Mouse (Mus musculus) T-helper 1 cell (primary cell): ENCODE measurements around the gene Paqr4.

ENCODE experiments used
- in situ Hi-C: fragments of 300-600 bp; cut with MboI, MseI; formaldehyde crosslinking; loops from one replicate; pipeline ENCODE4 v1.15.1; 2025; ENCODE audit warnings: high pct_unique_total_duplicates

Paqr4 gene

GRCm38 (mm10) chr17:23726758-23727142, 13.9 kb downstream of the Paqr4 start:
- in situ Hi-C loops: no loop called here

GRCm38 (mm10) chr17:23725999-23726757, 14.5 kb downstream of the Paqr4 start, which contains the start of gene Pkmyt1:
Gene Pkmyt1, plus strand, starts transcription at chr17:23726336.
- in situ Hi-C loops: no loop called here

DNA sequence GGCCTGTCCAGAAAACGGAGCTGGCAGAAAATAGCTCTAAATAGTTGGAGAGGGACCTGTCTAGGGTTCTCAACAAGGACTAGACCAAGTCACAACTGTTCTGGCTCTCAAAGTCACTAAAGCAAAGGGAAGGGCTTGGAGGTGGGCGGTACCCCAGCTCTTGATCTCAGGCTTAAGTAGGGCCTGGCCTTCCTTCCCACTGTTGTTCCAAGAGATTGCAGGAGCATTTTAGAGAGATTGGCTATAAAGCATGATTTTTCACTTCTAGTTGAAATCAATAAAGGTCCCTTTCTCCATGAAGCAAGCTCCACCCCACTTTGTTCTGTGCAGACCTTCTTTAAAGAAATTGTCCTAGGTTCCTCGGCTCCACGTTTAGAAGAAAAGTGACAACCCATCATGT, 15.2 kb downstream of the Paqr4 start:
- in situ Hi-C loops: no loop called here

DNA sequence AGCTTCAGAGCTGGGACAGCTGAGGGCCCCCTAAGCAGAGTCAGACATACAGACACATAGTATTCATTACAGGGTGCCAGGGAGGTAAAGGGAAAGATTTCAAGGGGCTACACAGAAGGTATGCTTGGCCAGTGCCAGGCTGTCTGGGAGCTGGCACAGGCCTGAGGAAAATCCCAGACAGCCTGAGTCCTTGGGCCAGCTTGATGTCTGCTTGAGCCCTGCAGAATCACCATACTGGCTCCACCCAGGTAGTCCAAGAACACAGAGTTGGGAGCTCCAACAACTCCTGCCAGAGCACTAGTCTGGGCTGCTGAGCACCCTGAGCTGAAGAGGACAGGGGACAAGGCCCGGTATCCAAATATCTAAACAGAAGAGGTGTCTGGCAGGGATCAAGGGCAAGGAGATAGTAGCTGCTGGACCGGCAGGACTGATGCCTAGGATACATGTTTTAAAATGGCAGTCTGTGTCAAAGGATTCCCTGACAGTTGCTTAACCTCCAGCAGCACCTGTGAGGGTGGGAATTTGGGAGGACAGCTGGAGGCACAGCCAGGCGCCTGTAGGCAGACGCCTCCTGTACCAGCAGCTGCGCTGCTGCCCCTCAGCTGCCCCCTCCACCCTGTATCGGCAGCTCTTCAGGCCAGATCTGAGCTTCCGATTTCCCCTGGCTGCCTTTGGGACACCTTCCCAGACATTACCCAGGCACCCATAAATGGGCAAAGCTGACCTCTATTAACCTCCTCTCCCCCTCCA, 18.1 kb downstream of the Paqr4 start, which contains the start of gene 1520401A03Rik:
TSS of gene 1520401A03Rik (minus strand) at position 408 of the 750 bp plus-strand sequence.
- in situ Hi-C loops: no loop called here

DNA sequence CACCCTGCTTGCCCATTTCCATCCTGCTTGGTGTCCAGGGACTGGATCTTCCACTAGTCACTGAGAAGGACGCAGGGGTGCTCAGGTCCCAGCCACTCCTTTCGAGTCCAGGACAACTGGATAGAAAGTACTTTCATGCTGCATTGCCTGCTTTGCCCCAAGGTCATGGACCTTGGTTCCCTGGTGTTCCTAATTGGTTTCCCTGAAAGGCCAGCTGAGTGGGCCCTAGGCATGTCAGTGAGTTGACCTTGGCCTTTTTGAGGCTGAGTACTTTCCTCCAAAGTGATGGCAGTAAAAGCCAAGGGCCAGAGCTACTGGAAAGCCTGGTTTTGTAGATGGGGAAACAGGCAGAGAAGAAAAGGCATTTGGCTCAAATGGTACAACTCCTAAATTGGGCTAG, 18.8 kb downstream of the Paqr4 start:
- in situ Hi-C loops: no loop called here

DNA sequence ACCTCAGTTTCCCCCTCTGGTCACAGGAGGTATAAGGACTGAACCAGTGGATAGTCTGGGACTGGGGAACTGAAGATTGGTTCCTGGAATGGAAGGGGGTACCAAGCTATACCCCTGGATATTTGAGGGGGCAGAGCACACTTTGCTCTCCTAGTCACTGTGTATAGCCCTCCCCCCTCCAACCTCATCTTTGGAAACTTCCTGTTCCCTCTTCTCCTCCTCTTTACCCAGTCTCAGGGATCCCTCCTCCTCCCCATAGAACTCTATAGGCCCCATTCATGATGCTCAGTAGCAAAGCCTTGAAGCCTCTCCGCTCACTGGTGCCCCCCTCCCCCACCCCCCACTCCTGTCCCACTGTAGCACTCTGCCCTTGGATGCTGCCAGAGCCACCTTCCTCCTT, 21.2 kb downstream of the Paqr4 start:
- in situ Hi-C loops: no loop called here

GRCm38 (mm10) chr17:23717003-23717402, 23.7 kb downstream of the Paqr4 start:
- in situ Hi-C loops: no loop called here

GRCm38 (mm10) chr17:23706212-23706611, 34.5 kb downstream of the Paqr4 start:
- in situ Hi-C loops: loop anchor here (5.0 to 10.0 kb wide), 2 partner anchors 34 to 1281 kb away; partner anchors contain the start of genes Hcfc1r1, Thoc6 and Zfp946

DNA sequence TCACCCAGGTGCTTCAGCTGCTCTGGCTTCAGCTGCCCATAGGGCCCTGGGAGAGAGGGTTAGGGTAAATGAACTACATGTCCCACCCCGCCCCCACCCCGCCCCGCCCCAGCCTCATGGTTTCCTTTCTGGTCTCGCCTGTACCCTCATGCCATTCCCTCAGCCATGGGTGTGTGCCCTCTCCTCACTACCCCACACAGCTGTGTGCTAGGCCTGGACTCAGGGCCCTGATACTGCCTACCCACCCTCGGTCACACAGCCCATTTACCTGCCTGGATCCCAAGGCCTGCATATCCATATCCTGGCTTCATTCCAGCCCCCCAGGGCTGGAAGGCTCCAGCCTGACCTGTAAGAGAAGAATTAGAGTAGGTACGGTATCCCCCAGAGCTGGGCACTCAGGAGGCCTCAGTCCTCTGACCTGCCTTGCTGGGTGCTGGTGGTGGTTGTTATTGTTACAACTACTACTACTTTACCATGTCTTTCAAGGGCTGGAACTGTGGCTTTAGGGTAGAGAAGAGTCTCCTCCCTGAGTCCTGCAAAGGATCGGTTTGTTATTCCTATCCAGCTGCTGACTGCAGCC, 35.1 kb downstream of the Paqr4 start:
- in situ Hi-C loops: loop anchor here (5.0 to 10.0 kb wide), 2 partner anchors 33 to 1281 kb away; partner anchors contain the start of genes Hcfc1r1, Thoc6 and Zfp946

GRCm38 (mm10) chr17:23704741-23705140, 35.9 kb downstream of the Paqr4 start:
- in situ Hi-C loops: loop anchor here (5.0 to 10.0 kb wide), 2 partner anchors 32 to 1280 kb away; partner anchors contain the start of genes Hcfc1r1, Thoc6 and Zfp946

DNA sequence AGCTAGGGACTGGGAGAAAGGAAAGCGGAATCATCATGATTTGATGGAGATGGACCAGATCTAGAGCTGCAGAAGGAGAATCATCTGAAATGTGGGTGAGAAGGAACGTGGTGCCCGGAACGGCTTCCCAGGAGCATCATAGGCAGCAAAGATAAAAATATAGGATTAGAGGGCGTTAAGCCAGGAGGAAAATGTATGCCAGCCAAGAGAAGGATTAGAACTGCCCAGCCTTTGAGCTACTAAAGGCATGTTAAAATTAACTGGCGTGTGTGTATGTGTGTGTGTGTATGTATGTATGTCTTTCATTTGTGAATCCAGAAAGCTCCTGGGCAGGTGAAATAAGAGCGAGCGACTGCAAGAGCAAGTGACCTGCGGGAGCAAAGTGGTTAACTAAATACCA, 37.4 kb downstream of the Paqr4 start:
- in situ Hi-C loops: loop anchor here (10.0 kb wide), 1 partner anchor 1278 kb away; the partner anchor contains the start of gene Zfp946

DNA sequence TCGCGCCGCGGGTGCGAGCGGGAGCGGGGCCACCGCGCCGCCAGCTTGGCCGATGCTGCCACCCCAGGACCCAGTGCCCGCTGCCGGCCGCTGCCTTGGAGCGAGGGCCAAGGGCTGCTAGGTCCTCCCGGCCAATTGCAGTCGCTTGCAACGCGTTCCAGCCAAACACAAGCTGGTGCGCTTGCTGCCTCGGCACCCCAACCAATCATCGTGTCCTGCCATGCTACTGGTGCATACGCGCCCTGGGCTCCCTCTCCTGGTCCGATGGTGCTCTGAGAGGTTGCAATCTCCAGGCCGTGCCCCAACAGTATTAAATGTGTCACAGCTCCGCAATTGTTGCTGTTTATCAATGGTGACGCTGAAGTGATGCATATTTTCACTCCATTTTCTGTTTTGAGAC, 40.6 kb downstream of the Paqr4 start:
- in situ Hi-C loops: loop anchor here (10.0 kb wide), 1 partner anchor 1275 kb away; the partner anchor contains the start of gene Zfp946

GRCm38 (mm10) chr17:23699131-23700077, 41.3 kb downstream of the Paqr4 start:
- in situ Hi-C loops: loop anchor here (10.0 kb wide), 1 partner anchor 1275 kb away; the partner anchor contains the start of gene Zfp946

DNA sequence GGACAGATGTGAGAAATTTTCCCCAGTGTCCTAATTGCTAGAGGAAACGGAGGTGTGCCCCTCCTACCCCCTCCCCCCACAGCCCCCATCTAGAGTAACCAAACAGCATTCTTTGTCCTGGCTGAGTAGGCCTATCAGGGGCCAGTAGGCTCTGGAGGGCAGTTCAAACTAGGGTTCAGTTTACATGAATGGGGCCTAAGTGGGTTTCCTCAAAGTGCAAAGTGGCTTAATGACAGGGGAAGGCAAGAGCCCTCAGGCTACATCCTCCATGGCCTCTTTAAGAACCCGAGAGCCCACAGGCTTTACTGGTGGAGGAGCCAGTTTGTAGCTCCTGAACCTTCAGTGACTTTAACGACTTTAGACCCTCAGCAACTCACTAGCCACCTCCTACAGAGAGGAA, 44.9 kb downstream of the Paqr4 start:
- in situ Hi-C loops: no loop called here

DNA sequence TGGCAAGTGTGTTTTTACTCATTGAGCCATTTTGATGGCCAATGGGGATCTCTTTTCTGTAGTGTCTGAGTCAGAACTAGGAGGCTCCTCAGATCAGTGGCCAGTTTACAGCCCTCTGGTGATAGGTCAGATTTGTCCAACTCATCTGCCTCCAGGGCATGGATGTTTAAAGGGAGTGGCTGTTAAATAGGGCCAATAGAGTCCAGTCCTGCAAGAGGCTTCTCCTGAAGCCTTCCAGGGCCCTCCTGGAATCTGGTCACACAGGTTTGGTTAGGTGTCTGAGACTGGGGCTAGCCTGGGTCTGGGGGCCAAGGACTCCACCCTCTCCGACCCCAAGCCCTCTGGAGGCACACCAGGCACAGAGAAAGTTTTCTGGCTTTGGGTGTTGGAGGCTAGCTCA, 46.2 kb downstream of the Paqr4 start:
- in situ Hi-C loops: no loop called here
